Mouse (Mus musculus) kidney, adult 2 months (tissue): Measurements from ENCODE around the gene Creb3l4.

Experiments
- CTCF ChIP-seq: fragments of 200-500 bp; conservative IDR thresholded peaks from 2 replicates; pipeline ENCODE4 v1.5.1; 2011; ENCODE audit warnings: low read depth, mild to moderate bottlenecking, control low read depth, low read length, moderate library complexity, mixed read lengths; ENCODE audit not compliant: insufficient read depth, insufficient read length
- POLR2A ChIP-seq: fragments of 200-500 bp; IDR thresholded peaks from one replicate; pipeline ENCODE4 v1.6.1; 2011; ENCODE audit warnings: low read depth, low read length, control low read depth

GRCm38 (mm10) chr3:90204582-90204981, 38.7 kb downstream of the Creb3l4 start:
- TF ChIP-seq POLR2A (no peak), CTCF (no peak)
